Mouse (Mus musculus) thymus, postnatal 14 days (tissue): ENCODE measurements around the gene Magea8.
"Not testable (repeated sequence)": the region's sequence is repeated elsewhere in the genome, so short reads cannot be mapped to it uniquely, and the experiment has no call there.

ENCODE experiments used
- DNase-seq: peaks from one replicate; pipeline ENCODE4 v3.0.0; 2021

The Magea8 gene

DNA sequence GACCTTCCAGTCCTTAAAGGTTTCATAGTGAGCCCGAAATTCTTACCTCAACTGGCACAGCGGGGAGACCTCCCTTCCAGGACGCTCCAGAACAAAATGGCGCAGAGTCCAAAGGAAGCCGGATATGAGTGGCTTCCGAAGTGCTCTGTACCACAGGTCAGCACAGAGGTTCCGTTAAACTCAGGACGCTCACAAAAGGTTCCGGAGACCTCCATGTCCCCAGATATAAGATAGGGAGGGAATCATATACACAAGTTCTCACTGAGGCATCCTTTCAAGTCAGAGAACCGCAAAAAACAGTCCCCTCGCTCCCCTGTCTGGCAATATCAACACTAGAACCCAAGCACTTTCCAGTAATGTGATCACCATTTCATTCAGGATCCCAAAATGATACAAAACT lies at the start of gene Magea8:
TSS of gene Magea8 (minus strand) at position 101 of the 400 bp plus-strand sequence.
- DNase-seq, result not testable (repeated sequence)

DNA sequence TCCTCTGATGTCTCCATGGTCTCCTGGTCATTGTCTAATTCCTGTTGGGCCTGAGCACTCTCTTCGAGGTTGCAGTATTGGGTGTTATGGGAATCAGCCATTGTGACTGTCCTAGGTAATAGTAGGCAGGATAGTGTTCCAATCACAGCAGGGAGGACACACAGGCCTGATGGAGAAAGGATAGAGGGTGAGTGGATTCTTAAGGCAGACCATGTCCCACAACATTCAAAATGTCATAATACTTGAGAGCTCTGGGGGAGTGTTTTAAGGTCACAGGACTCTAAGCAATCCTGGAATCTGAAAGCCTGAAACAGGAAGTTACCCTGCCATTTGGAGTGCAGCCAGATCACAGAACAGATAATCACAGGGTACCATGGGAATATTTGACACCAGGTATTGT lies 46.2 kb downstream of the Magea8 start, which contains the start of gene Magea3:
TSS of gene Magea3 (minus strand) at position 101 of the 400 bp plus-strand sequence.
- DNase-seq, result not testable (repeated sequence)

DNA sequence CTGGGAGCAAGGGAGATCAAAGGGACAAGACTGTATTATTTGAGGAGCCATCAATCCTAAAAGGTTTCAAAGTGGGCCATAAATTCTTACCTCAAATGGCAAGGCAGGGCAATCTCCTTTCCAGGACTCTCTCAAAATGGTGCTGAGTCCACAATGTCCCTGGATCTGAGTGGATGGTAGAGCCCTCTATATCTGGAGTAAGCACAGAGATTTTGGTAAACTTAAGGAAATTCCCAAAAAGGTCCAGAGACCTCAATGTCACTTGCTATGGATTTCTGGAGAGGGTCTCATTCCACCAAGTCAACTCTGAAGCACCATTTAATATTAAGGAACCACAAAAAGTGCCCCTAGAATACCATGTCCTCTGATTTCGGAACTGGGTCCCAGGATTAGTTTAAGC lies 59.8 kb downstream of the Magea8 start, which contains the start of gene Magea6:
TSS of gene Magea6 (minus strand) at position 101 of the 400 bp plus-strand sequence.
- DNase-seq, result not testable (repeated sequence)
